Mouse (Mus musculus): Measurements from ENCODE around the gene Nkpd1.
"Not testable (repeated sequence)": the region's sequence is repeated elsewhere in the genome, so short reads cannot be mapped to it uniquely, and the experiment has no call there.

Gene Nkpd1

GRCm38 (mm10) chr7:19506969-19507611 lies 10.5 kb upstream of the Nkpd1 start:
- DNase-seq (ENCODE audit: low read depth) = peak; percentile 65

GRCm38 (mm10) chr7:19507612-19507981 lies 10.0 kb upstream of the Nkpd1 start:
- DNase-seq (ENCODE audit: low read depth) = peak; percentile 53

- DNase-seq (ENCODE audit: low read depth) = peak; percentile 98
Measured at GRCm38 (mm10) chr7:19508150-19508923, 9.3 kb upstream of the Nkpd1 start, which contains the start of the genes Bloc1s3 and Trappc6a. TSS of gene Bloc1s3 (minus strand) at chr7:19508367. TSS of gene Trappc6a (plus strand) at chr7:19508395.

GRCm38 (mm10) chr7:19508924-19509568 lies 8.6 kb upstream of the Nkpd1 start:
- DNase-seq (ENCODE audit: low read depth) = no peak

GRCm38 (mm10) chr7:19509786-19510185 lies 7.9 kb upstream of the Nkpd1 start:
- DNase-seq (ENCODE audit: low read depth) = no peak

GRCm38 (mm10) chr7:19511934-19512333 lies 5.7 kb upstream of the Nkpd1 start:
- DNase-seq (ENCODE audit: low read depth) = not testable (repeated sequence)

- DNase-seq (ENCODE audit: low read depth) = peak; percentile 35
Measured at GRCm38 (mm10) chr7:19512353-19512752, 5.3 kb upstream of the Nkpd1 start.

- no peak for DNase-seq (ENCODE audit: low read depth)
Measured at GRCm38 (mm10) chr7:19520032-19520431, 2.4 kb downstream of the Nkpd1 start.

- DNase-seq (ENCODE audit: low read depth) = peak; percentile 32
Measured at GRCm38 (mm10) chr7:19523017-19523756, 5.5 kb downstream of the Nkpd1 start.

- peak; percentile 43 for DNase-seq (ENCODE audit: low read depth)
Measured at GRCm38 (mm10) chr7:19523757-19524419, 6.2 kb downstream of the Nkpd1 start.

- no peak for DNase-seq (ENCODE audit: low read depth)
Measured at GRCm38 (mm10) chr7:19524420-19525104, 6.9 kb downstream of the Nkpd1 start.

- no peak for DNase-seq (ENCODE audit: low read depth)
Measured at GRCm38 (mm10) chr7:19525105-19525481, 7.5 kb downstream of the Nkpd1 start.

GRCm38 (mm10) chr7:19531077-19531476 lies 13.4 kb downstream of the Nkpd1 start:
- no peak for DNase-seq (ENCODE audit: low read depth)

- DNase-seq (ENCODE audit: low read depth) = no peak
Measured at GRCm38 (mm10) chr7:19532240-19532639, 14.6 kb downstream of the Nkpd1 start.

- no peak for DNase-seq (ENCODE audit: low read depth)
Measured at GRCm38 (mm10) chr7:19534676-19535075, 17.0 kb downstream of the Nkpd1 start.

- no peak for DNase-seq (ENCODE audit: low read depth)
Measured at GRCm38 (mm10) chr7:19540771-19541566, 23.3 kb downstream of the Nkpd1 start.

- DNase-seq (ENCODE audit: low read depth) = no peak
Measured at GRCm38 (mm10) chr7:19541681-19542154, 24.1 kb downstream of the Nkpd1 start.

GRCm38 (mm10) chr7:19542155-19542691 lies 24.6 kb downstream of the Nkpd1 start:
- no peak for DNase-seq (ENCODE audit: low read depth)

- peak; percentile 68 for DNase-seq (ENCODE audit: low read depth)
Measured at GRCm38 (mm10) chr7:19543584-19543983, 25.9 kb downstream of the Nkpd1 start.

- no peak for DNase-seq (ENCODE audit: low read depth)
Measured at GRCm38 (mm10) chr7:19546007-19546406, 28.4 kb downstream of the Nkpd1 start.
